Mouse (Mus musculus) liver, embryonic 14.5 days (tissue): Measurements from ENCODE around the gene Agps. TPM values are rescaled to one million over a fixed set of nuclear protein-coding genes. Genes with fewer than 3 reads are reported as not detected.

ENCODE experiments used
- ATAC-seq: fragments of 200-750 bp; cut with Nextera tagmentation; 2 replicates; pipeline ENCODE4 v1.8.0; 2017; ENCODE audit warnings: moderate number of reproducible peaks, mild to moderate bottlenecking, moderate library complexity; ENCODE audit not compliant: insufficient read depth
- DNase-seq, 3 experiments: peaks; one replicate each; pipeline ENCODE4 v3.0.0-alpha.2; 2012 to 2013; ENCODE audit warnings: low read depth in 3 of 3, low spot score in 3 of 3
- H3K27ac ChIP-seq: fragments of 300-500 bp; sonication (generic); 2 replicates; pipeline ENCODE4 v1.5.1; 2014; ENCODE audit warnings: moderate library complexity, mild to moderate bottlenecking, control low read depth, inconsistent platforms
- H3K27me3 ChIP-seq: fragments of 300-500 bp; sonication (generic); 2 replicates; pipeline ENCODE4 v1.6.1; 2014; ENCODE audit warnings: mild to moderate bottlenecking, low read length, moderate library complexity; ENCODE audit not compliant: control insufficient read depth, insufficient read depth
- H3K36me3 ChIP-seq: fragments of 300-500 bp; sonication (generic); replicated peaks from 2 replicates; pipeline ENCODE4 v1.6.1; 2014; ENCODE audit warnings: low read depth; ENCODE audit not compliant: control insufficient read depth, insufficient read depth
- H3K4me1 ChIP-seq, 2 experiments: fragments of 200-500 bp in 1 of 2; fragments of 300-500 bp in 1 of 2; sonication (generic) in 1 of 2; replicated peaks; 2 replicates each; pipeline ENCODE4 v1.6.1; 2012 to 2014; ENCODE audit warnings: antibody characterized with exemption in 1 of 2, inconsistent platforms in 1 of 2, low read length in 1 of 2; ENCODE audit not compliant: control insufficient read depth in 2 of 2, insufficient read depth in 2 of 2
- H3K4me2 ChIP-seq: fragments of 300-500 bp; sonication (generic); 2 replicates; pipeline ENCODE4 v1.6.1; 2014; ENCODE audit warnings: low read depth, mild to moderate bottlenecking, control low read depth, moderate library complexity
- H3K4me3 ChIP-seq, 2 experiments: fragments of 200-500 bp in 1 of 2; fragments of 300-500 bp in 1 of 2; sonication (generic) in 1 of 2; 2 replicates each; pipeline ENCODE4 v1.5.1; 2012 to 2014; ENCODE audit warnings: low read depth in 2 of 2, low read length in 2 of 2, mild to moderate bottlenecking in 2 of 2, control low read depth in 1 of 2, inconsistent platforms in 1 of 2, moderate library complexity in 1 of 2; ENCODE audit not compliant: insufficient read depth in 1 of 2
- H3K9ac ChIP-seq: fragments of 300-500 bp; sonication (generic); replicated peaks from 2 replicates; pipeline ENCODE4 v1.6.1; 2014; ENCODE audit warnings: mild to moderate bottlenecking, control low read depth, moderate library complexity
- H3K9me3 ChIP-seq: fragments of 300-500 bp; sonication (generic); 2 replicates; pipeline ENCODE4 v1.6.1; 2016; ENCODE audit warnings: low read length, mixed read lengths; ENCODE audit not compliant: control insufficient read depth
- CTCF ChIP-seq: IDR thresholded peaks from 2 replicates; pipeline ENCODE4 v1.5.1; 2016; ENCODE audit warnings: antibody characterized with exemption, low read depth, control low read depth
- EP300 ChIP-seq: IDR thresholded peaks from 2 replicates; pipeline ENCODE4 v1.6.1; 2016; ENCODE audit warnings: antibody characterized with exemption, low read depth
- WGBS: fragments of 180-500 bp; shearing (Covaris S2); extraction: QIAGEN DNeasy Blood & Tissue Kit; methylation state at CpG from one replicate; pipeline ENCODE4 v1.1.7; 2014; ENCODE audit not compliant: insufficient replicate concordance; 5-methylcytosine and 5-hydroxymethylcytosine counted together
- polyA plus RNA-seq, 2 experiments: library from polyadenylated mRNA; depleted of rRNA in 1 of 2; stranded (reverse) in 1 of 2; unstranded in 1 of 2; fragments of >200 nt; fragmentation: Nextera tagmentation in 1 of 2; extraction: Ambion mirVana in 1 of 2; gene quantifications; 2 replicates each; pipeline versions ENCODE4 v1.2.1 to v1.2.3; 2012 to 2014

Agps gene
- polyA plus RNA-seq, 2 experiments, result 5.6 to 13.8 TPM

GRCm38 (mm10) chr2:75854136-75854535 lies 22.2 kb downstream of the Agps start:
- TF ChIP-seq CTCF, result no peak
- TF ChIP-seq EP300, result no peak
- ATAC-seq (no peak), DNase-seq (no peak)
- H3K27ac ChIP-seq, result no peak overlapping the region
- no peak overlapping the region for H3K4me3 ChIP-seq
- no peaks in the 10 kb centered on the region for H3K9me3 ChIP-seq
- no peaks in the 10 kb centered on the region for H3K27me3 ChIP-seq
- no peak overlapping the region for H3K9ac ChIP-seq
- WGBS, result 69% methylated on average over 3 of the region's 3 CpGs
- H3K4me2 ChIP-seq, result no peak overlapping the region
- H3K4me1 ChIP-seq, result peaks cover 7 to 8% of the 10 kb centered on the region in 2 experiments
- no peaks in the 10 kb centered on the region; the same call in 1 of the 2 replicates for H3K36me3 ChIP-seq

DNA sequence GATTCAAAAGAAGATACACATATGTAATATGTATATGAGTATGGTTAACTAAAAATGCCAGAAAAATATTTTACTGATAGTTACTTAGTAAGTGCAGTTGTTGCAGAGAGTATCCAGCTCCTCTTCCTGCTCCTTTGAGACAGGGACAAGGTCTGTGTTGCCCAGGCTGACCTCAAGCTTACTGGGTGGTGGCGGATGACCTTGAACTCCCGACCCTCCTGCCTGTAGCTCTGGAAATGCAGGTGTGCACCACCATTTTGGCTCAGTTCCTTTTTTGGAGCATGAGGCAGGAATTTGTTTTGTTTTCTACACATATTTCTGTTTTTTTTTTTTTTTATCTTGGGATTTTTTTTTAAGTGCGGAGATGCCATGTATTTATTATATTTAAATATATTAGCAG lies 29.1 kb downstream of the Agps start:
- TF ChIP-seq CTCF (no peak), EP300 (no peak)
- DNase-seq (no peak), ATAC-seq (no peak)
- H3K36me3 ChIP-seq, result no peaks in the 10 kb centered on the region; the same call in 1 of the 2 replicates
- H3K27me3 ChIP-seq, result no peaks in the 10 kb centered on the region
- H3K27ac ChIP-seq, result no peak overlapping the region
- H3K9ac ChIP-seq, result no peak overlapping the region
- no peaks in the 10 kb centered on the region for H3K9me3 ChIP-seq
- H3K4me3 ChIP-seq, result no peak overlapping the region
- 84% methylated on average over 3 of the region's 3 CpGs for WGBS
- no peaks in the 10 kb centered on the region for H3K4me1 ChIP-seq
- H3K4me2 ChIP-seq, result no peak overlapping the region

- Histone ChIP-seq H3K27ac (no peak overlapping the region), H3K4me1 (no peaks in the 10 kb centered on the region), H3K9me3 (no peaks in the 10 kb centered on the region), H3K36me3 (peaks cover 2% of the 10 kb centered on the region; the same call in 1 of the 2 replicates), H3K4me3 (no peak overlapping the region), H3K9ac (no peak overlapping the region), H3K27me3 (no peaks in the 10 kb centered on the region), H3K4me2 (no peak overlapping the region)
- DNase-seq (no peak), ATAC-seq (no peak)
- WGBS, result 83% methylated on average over 2 of the region's 2 CpGs
- TF ChIP-seq CTCF (no peak), EP300 (no peak)
These were observed 37.6 kb downstream of the Agps start for GRCm38 (mm10) chr2:75869604-75870003.

- H3K27ac ChIP-seq, result no peak overlapping the region
- ATAC-seq (no peak), DNase-seq (no peak)
- TF ChIP-seq EP300, result no peak
- no peak for TF ChIP-seq CTCF
- H3K9me3 ChIP-seq, result no peaks in the 10 kb centered on the region
- no peak overlapping the region for H3K4me2 ChIP-seq
- H3K27me3 ChIP-seq, result no peaks in the 10 kb centered on the region
- peaks cover 2% of the 10 kb centered on the region; the same call in 1 of the 2 replicates for H3K36me3 ChIP-seq
- no peak overlapping the region for H3K9ac ChIP-seq
- H3K4me3 ChIP-seq, result no peak overlapping the region
- WGBS, result 75% methylated on average over 3 of the region's 3 CpGs
- H3K4me1 ChIP-seq, result no peaks in the 10 kb centered on the region
These were observed 42.1 kb downstream of the Agps start for GRCm38 (mm10) chr2:75874008-75874559.

DNA sequence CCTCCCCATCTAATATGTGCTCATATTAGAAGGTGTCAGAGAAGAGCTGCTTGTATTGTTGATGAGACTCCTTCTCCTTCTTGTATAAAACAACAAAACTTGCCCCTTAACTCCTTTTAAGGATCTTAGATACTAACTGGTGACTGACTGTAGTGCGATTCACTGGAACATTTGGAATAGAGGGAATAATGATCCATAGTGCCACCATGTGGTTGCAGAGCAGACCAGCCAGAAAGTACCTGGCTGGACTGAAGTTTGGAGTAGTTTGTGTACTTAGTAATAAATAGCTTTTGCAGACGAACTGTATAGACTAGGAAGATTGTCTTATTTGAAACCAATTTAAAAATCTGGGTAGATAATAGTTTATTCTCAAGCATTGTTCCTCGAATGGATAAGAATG lies 47.8 kb downstream of the Agps start:
- TF ChIP-seq CTCF (peak; percentile 21; the same call in 1 of the 2 replicates), EP300 (no peak)
- ATAC-seq (no peak), DNase-seq (no peak)
- H3K27me3 ChIP-seq, result no peaks in the 10 kb centered on the region
- H3K4me1 ChIP-seq, result no peaks in the 10 kb centered on the region
- H3K27ac ChIP-seq, result no peak overlapping the region
- no peak overlapping the region for H3K4me3 ChIP-seq
- 53% methylated on average over 3 of the region's 3 CpGs for WGBS
- no peaks in the 10 kb centered on the region; the same call in none of the 2 replicates for H3K36me3 ChIP-seq
- no peaks in the 10 kb centered on the region for H3K9me3 ChIP-seq
- no peak overlapping the region for H3K9ac ChIP-seq
- H3K4me2 ChIP-seq, result no peak overlapping the region
